Mouse (Mus musculus) neural tube, embryonic 14.5 days (tissue): ENCODE measurements at regions not wholly inside any gene's neighbourhood (a gene's known extent, or its start where the extent isn't known, plus 50 kb on each side); places are given as distances from the start of the nearest gene placed in this dataset.
A peak's percentile ranks its signal among the peaks of the same experiment; 100 is the strongest.

Experiments used
- ATAC-seq: fragments of 200-750 bp; cut with Nextera tagmentation; 2 replicates; pipeline ENCODE4 v1.8.0; 2017; ENCODE audit warnings: low read depth, mild to moderate bottlenecking, moderate TSS enrichment, moderate library complexity
- H3K27ac ChIP-seq: fragments of 300-500 bp; sonication (generic); 2 replicates; pipeline ENCODE4 v1.5.1; 2014; ENCODE audit warnings: low read depth, mild to moderate bottlenecking, control low read depth, low read length, moderate library complexity, mixed read lengths
- H3K27me3 ChIP-seq: fragments of 300-500 bp; sonication (generic); 2 replicates; pipeline ENCODE4 v1.6.1; 2014; ENCODE audit warnings: low read length; ENCODE audit not compliant: control insufficient read depth, insufficient read depth
- H3K36me3 ChIP-seq: fragments of 300-500 bp; sonication (generic); 2 replicates; pipeline ENCODE4 v1.6.1; 2014; ENCODE audit warnings: low read length, mixed read lengths; ENCODE audit not compliant: control insufficient read depth, insufficient read depth
- H3K4me1 ChIP-seq: fragments of 300-500 bp; sonication (generic); 2 replicates; pipeline ENCODE4 v1.6.1; 2014; ENCODE audit warnings: low read length; ENCODE audit not compliant: control insufficient read depth, insufficient read depth
- H3K4me2 ChIP-seq: fragments of 300-500 bp; sonication (generic); 2 replicates; pipeline ENCODE4 v1.6.1; 2014; ENCODE audit warnings: mild to moderate bottlenecking, low read depth, low read length, control low read depth
- H3K4me3 ChIP-seq: fragments of 300-500 bp; sonication (generic); 2 replicates; pipeline ENCODE4 v1.5.1; 2014; ENCODE audit warnings: low read depth, low read length, control low read depth, mixed read lengths
- H3K9ac ChIP-seq: fragments of 300-500 bp; sonication (generic); replicated peaks from 2 replicates; pipeline ENCODE4 v1.6.1; 2014; ENCODE audit warnings: low read depth, mild to moderate bottlenecking, control low read depth, low read length, mixed read lengths
- H3K9me3 ChIP-seq: fragments of 300-500 bp; sonication (generic); 2 replicates; pipeline ENCODE4 v1.6.1; 2016; ENCODE audit warnings: low read length; ENCODE audit not compliant: control insufficient read depth
- WGBS: fragments of 180-500 bp; shearing (Covaris S2); extraction: QIAGEN DNeasy Blood & Tissue Kit; methylation state at CpG from one replicate; pipeline ENCODE4 v1.1.7; 2014; 5-methylcytosine and 5-hydroxymethylcytosine counted together

GRCm38 (mm10) chr13:51272786-51273185 is 102.0 kb downstream of the Nxnl2 start:
- Histone ChIP-seq H3K9ac (no peak overlapping the region), H3K4me3 (no peak overlapping the region), H3K4me1 (no peaks in the 10 kb centered on the region), H3K9me3 (no peaks in the 10 kb centered on the region), H3K4me2 (no peak overlapping the region), H3K27me3 (no peaks in the 10 kb centered on the region), H3K36me3 (no peaks in the 10 kb centered on the region), H3K27ac (no peak overlapping the region)
- 86% methylated on average over 4 of the region's 4 CpGs for WGBS
- no peak for ATAC-seq

- no peak overlapping the region for H3K4me2 ChIP-seq
- H3K9me3 ChIP-seq: no peaks in the 10 kb centered on the region
- H3K27ac ChIP-seq: no peak overlapping the region
- no peak overlapping the region for H3K9ac ChIP-seq
- no peaks in the 10 kb centered on the region for H3K36me3 ChIP-seq
- no peak overlapping the region for H3K4me3 ChIP-seq
- ATAC-seq: no peak
- 75% methylated on average over 5 of the region's 5 CpGs for WGBS
- no peaks in the 10 kb centered on the region for H3K27me3 ChIP-seq
- H3K4me1 ChIP-seq: 0 out of 2 replicates have a peak, but pooled peaks cover under 1% of the 10 kb centered on the region
Observed at GRCm38 (mm10) chr13:51274639-51275038, 103.8 kb downstream of the Nxnl2 start.

GRCm38 (mm10) chr13:51276601-51277000 is 105.8 kb downstream of the Nxnl2 start:
- WGBS: 90% methylated on average over 7 of the region's 7 CpGs
- Histone ChIP-seq H3K27me3 (no peaks in the 10 kb centered on the region), H3K27ac (no peak overlapping the region), H3K9me3 (no peaks in the 10 kb centered on the region), H3K4me1 (peaks cover 9% of the 10 kb centered on the region; the same call in 1 of the 2 replicates), H3K4me3 (no peak overlapping the region), H3K36me3 (no peaks in the 10 kb centered on the region), H3K9ac (no peak overlapping the region), H3K4me2 (no peak overlapping the region)
- no peak for ATAC-seq

GRCm38 (mm10) chr13:51277515-51277914 is 106.7 kb downstream of the Nxnl2 start:
- no peak overlapping the region for H3K4me3 ChIP-seq
- 65% methylated on average over 10 of the region's 10 CpGs for WGBS
- peak; percentile 48; the same call in 1 of the 2 replicates for ATAC-seq

GRCm38 (mm10) chr13:51279642-51280387 is 109.0 kb downstream of the Nxnl2 start:
- 0 out of 2 replicates have a peak overlapping the region, but pooled peaks have one; percentile 39 for H3K27ac ChIP-seq
- no peak overlapping the region for H3K9ac ChIP-seq
- H3K9me3 ChIP-seq: peaks cover 2% of the 10 kb centered on the region; the same call in 1 of the 2 replicates
- ATAC-seq: 0 out of 2 replicates have a peak, but pooled peaks have one; percentile 31
- WGBS: 54% methylated on average over 8 of the region's 8 CpGs
- no peak overlapping the region for H3K4me3 ChIP-seq
- no peaks in the 10 kb centered on the region for H3K36me3 ChIP-seq
- no peak overlapping the region for H3K4me2 ChIP-seq
- peaks cover 9% of the 10 kb centered on the region; the same call in 1 of the 2 replicates for H3K4me1 ChIP-seq
- no peaks in the 10 kb centered on the region for H3K27me3 ChIP-seq

More at GRCm38 (mm10) chr13:51277515-51277914, 106.7 kb downstream of the Nxnl2 start:
- Histone ChIP-seq H3K27ac (no peak overlapping the region), H3K27me3 (no peaks in the 10 kb centered on the region), H3K4me2 (no peak overlapping the region), H3K36me3 (no peaks in the 10 kb centered on the region), H3K4me1 (peaks cover 9% of the 10 kb centered on the region; the same call in 1 of the 2 replicates), H3K9me3 (no peaks in the 10 kb centered on the region), H3K9ac (no peak overlapping the region)

- 65% methylated on average over 8 of the region's 8 CpGs for WGBS
- no peak for ATAC-seq
- Histone ChIP-seq H3K9me3 (peaks cover 2% of the 10 kb centered on the region; the same call in 1 of the 2 replicates), H3K4me2 (no peak overlapping the region), H3K4me1 (peaks cover 9% of the 10 kb centered on the region; the same call in 1 of the 2 replicates), H3K9ac (no peak overlapping the region), H3K27me3 (no peaks in the 10 kb centered on the region), H3K4me3 (no peak overlapping the region), H3K27ac (no peak overlapping the region), H3K36me3 (no peaks in the 10 kb centered on the region)
Observed at GRCm38 (mm10) chr13:51280388-51280753, 109.5 kb downstream of the Nxnl2 start.

GRCm38 (mm10) chr13:51284679-51285078 is 113.9 kb downstream of the Nxnl2 start:
- peaks cover 2% of the 10 kb centered on the region; the same call in 1 of the 2 replicates for H3K9me3 ChIP-seq
- H3K4me3 ChIP-seq: no peak overlapping the region
- no peaks in the 10 kb centered on the region for H3K36me3 ChIP-seq
- H3K9ac ChIP-seq: no peak overlapping the region
- H3K4me1 ChIP-seq: peaks cover 8% of the 10 kb centered on the region; the same call in 1 of the 2 replicates
- H3K27me3 ChIP-seq: no peaks in the 10 kb centered on the region
- no peak overlapping the region for H3K4me2 ChIP-seq
- no peak for ATAC-seq
- no peak overlapping the region for H3K27ac ChIP-seq

GRCm38 (mm10) chr13:51289442-51289841 is 118.6 kb downstream of the Nxnl2 start:
- WGBS: 70% methylated on average over 4 of the region's 4 CpGs

GRCm38 (mm10) chr13:51290021-51290424 is 118.4 kb upstream of the S1pr3 start:
- no peak overlapping the region for H3K4me2 ChIP-seq
- 72% methylated on average over 7 of the region's 7 CpGs for WGBS

More at GRCm38 (mm10) chr13:51289442-51289841, 118.6 kb downstream of the Nxnl2 start:
- Histone ChIP-seq H3K27ac (no peak overlapping the region), H3K9me3 (no peaks in the 10 kb centered on the region), H3K36me3 (no peaks in the 10 kb centered on the region), H3K4me2 (no peak overlapping the region), H3K27me3 (no peaks in the 10 kb centered on the region), H3K9ac (no peak overlapping the region), H3K4me3 (no peak overlapping the region), H3K4me1 (no peaks in the 10 kb centered on the region)
- ATAC-seq: no peak

More at GRCm38 (mm10) chr13:51290021-51290424, 118.4 kb upstream of the S1pr3 start:
- no peak overlapping the region for H3K27ac ChIP-seq
- no peaks in the 10 kb centered on the region for H3K36me3 ChIP-seq
- H3K9me3 ChIP-seq: no peaks in the 10 kb centered on the region
- H3K27me3 ChIP-seq: no peaks in the 10 kb centered on the region
- ATAC-seq: no peak
- no peak overlapping the region for H3K9ac ChIP-seq
- H3K4me1 ChIP-seq: no peaks in the 10 kb centered on the region
- no peak overlapping the region for H3K4me3 ChIP-seq
